Mouse (Mus musculus): Measurements from ENCODE around the gene Reln. TPM values are rescaled to one million over a fixed set of nuclear protein-coding genes. Genes with fewer than 3 reads are reported as not detected.

Gene Reln
- 0.89 and 2.4 TPM in 2 replicates for polyA plus RNA-seq (2012; rRNA removed)

DNA sequence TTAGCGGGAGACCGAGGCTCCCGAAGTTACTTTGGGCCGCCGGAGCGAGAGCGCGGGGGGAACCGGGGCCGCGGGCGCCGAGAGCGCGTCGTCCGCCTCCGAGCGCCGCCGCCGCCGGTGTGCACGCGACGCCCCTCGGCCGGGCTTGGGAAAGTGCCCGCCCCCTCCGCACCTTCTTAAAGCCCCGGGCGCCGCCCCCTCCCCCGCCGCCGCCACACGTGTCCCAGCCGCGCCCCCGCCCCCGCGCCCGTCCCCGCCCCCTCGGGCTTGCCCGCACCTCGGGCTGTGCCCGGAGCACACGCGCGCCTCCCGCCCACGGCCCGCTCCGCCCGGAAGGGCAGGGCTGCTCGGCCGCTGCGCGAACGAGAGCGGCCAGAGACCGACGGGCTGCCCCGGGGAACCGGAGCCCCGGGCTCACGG, at the start of gene Reln:
TSS of gene Reln (minus strand) at position 147 of the 420 bp plus-strand sequence.

GRCm38 (mm10) chr5:21865346-21866107, 479.0 kb downstream of the Reln start, which contains the start of gene Slc26a5:
TSS of gene Slc26a5 (minus strand) at chr5:21865604.

Other genes with a start within 250 kb of the Reln start
- 0.19 and 1.3 TPM in 2 replicates for gene Orc5, start 205.7 kb upstream of the Reln start, polyA plus RNA-seq (2012; rRNA removed)

Measured in stomach, adult 2 months (tissue).